Mouse (Mus musculus) kidney, embryonic 16.5 days (tissue): Measurements from ENCODE around the gene 6030458C11Rik. TPM values are rescaled to one million over a fixed set of nuclear protein-coding genes. Genes with fewer than 3 reads are reported as not detected.

Source experiments
- ATAC-seq: fragments of 200-750 bp; cut with Nextera tagmentation; 2 replicates; pipeline ENCODE4 v1.8.0; 2017; ENCODE audit warnings: moderate TSS enrichment; ENCODE audit not compliant: low FRiP score, low TSS enrichment
- H3K27ac ChIP-seq: fragments of 300-500 bp; sonication (generic); 2 replicates; pipeline ENCODE4 v1.5.1; 2014; ENCODE audit warnings: low read length
- H3K27me3 ChIP-seq: fragments of 300-500 bp; sonication (generic); 2 replicates; pipeline ENCODE4 v1.6.1; 2014; ENCODE audit warnings: low read length, control low read depth, mixed read lengths; ENCODE audit not compliant: insufficient read depth
- H3K36me3 ChIP-seq: fragments of 300-500 bp; sonication (generic); 2 replicates; pipeline ENCODE4 v1.6.1; 2014; ENCODE audit warnings: low read length, control low read depth, mixed read lengths; ENCODE audit not compliant: insufficient read depth
- H3K4me1 ChIP-seq: fragments of 300-500 bp; sonication (generic); 2 replicates; pipeline ENCODE4 v1.6.1; 2014; ENCODE audit warnings: low read length, control low read depth, mixed read lengths; ENCODE audit not compliant: insufficient read depth
- H3K4me2 ChIP-seq: fragments of 300-500 bp; sonication (generic); replicated peaks from 2 replicates; pipeline ENCODE4 v1.6.1; 2014; ENCODE audit warnings: low read depth, low read length
- H3K4me3 ChIP-seq: fragments of 300-500 bp; sonication (generic); 2 replicates; pipeline ENCODE4 v1.5.1; 2014; ENCODE audit warnings: mild to moderate bottlenecking, low read length
- H3K9ac ChIP-seq: fragments of 300-500 bp; sonication (generic); replicated peaks from 2 replicates; pipeline ENCODE4 v1.6.1; 2014; ENCODE audit warnings: low read length
- H3K9me3 ChIP-seq: fragments of 300-500 bp; sonication (generic); 2 replicates; pipeline ENCODE4 v1.6.1; 2016; ENCODE audit warnings: low read length, control low read depth
- WGBS: fragments of 180-500 bp; shearing (Covaris S2); extraction: QIAGEN DNeasy Blood & Tissue Kit; methylation state at CpG from one replicate; pipeline ENCODE4 v1.1.7; 2014; 5-methylcytosine and 5-hydroxymethylcytosine counted together
- polyA plus RNA-seq: library from polyadenylated mRNA; unstranded; fragments of >200 nt; fragmentation: Nextera tagmentation; extraction: Ambion mirVana; gene quantifications from 2 replicates; pipeline ENCODE4 v1.2.1, GENCODE M21; 2015

Gene 6030458C11Rik
- polyA plus RNA-seq, 1 experiment from 2014 or later, result 29.1 TPM

DNA sequence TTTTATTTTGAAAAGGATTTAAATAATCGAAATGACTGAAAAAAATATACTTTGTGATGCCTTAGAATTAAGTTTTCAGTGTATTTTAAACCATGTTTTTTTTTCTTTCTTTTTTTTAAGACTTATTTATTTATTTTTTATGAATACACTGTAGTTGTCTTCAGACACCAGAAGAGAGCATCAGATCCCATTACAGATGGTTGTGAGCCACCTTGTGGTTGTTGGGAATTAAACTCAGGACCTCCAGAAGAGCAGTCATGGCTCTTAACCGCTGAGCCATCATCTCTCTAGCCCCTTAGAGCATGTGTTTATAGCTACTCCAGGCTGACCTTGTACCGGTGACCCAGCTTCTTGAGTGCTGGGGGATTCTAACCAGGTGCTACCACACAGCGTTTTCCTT lies 24.9 kb upstream of the 6030458C11Rik start:
- Histone ChIP-seq H3K9ac (no peak overlapping the region), H3K4me1 (no peaks in the 10 kb centered on the region), H3K27ac (no peak overlapping the region), H3K27me3 (no peaks in the 10 kb centered on the region), H3K4me2 (no peak overlapping the region), H3K4me3 (no peak overlapping the region), H3K36me3 (peaks cover 71% of the 10 kb centered on the region), H3K9me3 (no peaks in the 10 kb centered on the region)
- WGBS, result 80% methylated on average over 4 of the region's 4 CpGs
- ATAC-seq, result no peak

DNA sequence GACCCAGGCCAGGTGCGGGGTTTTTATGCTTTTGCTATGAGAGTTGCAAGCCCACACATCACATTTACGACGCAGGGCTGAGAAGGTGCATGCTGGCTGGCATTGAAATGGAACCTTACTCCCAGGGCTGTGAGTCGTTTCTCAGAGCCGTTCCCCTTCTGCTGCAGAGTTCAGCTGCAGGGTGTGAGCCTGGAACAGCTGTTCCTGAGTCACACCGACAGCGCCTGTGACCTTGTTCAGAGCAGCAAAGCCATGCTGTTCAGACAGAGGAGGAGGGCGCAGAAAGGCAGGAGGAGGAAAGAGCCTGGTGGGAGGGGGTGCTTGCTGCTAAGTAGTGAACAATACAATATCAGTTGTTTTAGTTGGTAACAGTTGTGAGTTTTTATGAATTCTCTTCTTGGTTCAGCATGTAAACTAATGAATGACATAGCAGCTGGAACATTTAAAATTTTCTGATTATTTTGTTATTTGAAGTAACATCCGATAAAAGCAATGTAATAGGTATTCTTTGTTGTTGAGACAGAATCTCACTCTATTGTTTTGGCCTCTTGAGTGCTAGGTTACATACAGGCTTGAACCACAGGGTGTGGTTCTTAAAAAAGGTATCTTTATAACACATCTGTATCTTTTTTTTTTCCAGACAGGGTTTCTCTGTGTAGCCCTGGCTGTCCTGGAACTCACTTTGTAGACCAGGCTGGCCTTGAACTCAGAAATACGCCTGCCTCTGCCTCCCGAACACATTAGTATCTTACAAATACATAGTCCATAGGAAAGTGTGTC lies 23.9 kb upstream of the 6030458C11Rik start:
- H3K9ac ChIP-seq, result no peak overlapping the region
- H3K9me3 ChIP-seq, result no peaks in the 10 kb centered on the region
- H3K27ac ChIP-seq, result no peak overlapping the region
- H3K36me3 ChIP-seq, result peaks cover 70% of the 10 kb centered on the region
- ATAC-seq, result 0 out of 2 replicates have a peak, but pooled peaks have one; percentile 42
- no peaks in the 10 kb centered on the region for H3K27me3 ChIP-seq
- no peak overlapping the region for H3K4me3 ChIP-seq
- H3K4me2 ChIP-seq, result no peak overlapping the region
- no peaks in the 10 kb centered on the region for H3K4me1 ChIP-seq
- 62% methylated on average over 11 of the region's 11 CpGs for WGBS

DNA sequence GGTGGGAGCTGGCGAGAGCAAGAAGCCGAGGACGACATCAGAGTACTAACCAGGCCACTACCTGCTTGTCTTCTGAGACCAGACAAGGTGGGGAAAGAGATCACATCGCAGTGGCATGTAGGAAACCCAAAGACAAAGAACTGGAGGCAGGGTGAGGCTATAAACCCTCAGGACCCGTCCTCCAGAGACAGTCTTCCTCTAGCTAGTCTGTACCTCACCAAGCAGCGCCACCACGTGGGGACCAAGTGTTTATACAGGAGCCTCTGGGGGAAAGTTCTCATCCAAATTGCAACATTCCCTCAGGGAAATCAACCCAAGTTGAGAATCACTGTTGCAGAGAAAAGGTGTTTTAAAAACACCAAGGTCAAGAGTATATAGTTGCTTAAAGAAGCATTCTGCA lies 18.4 kb upstream of the 6030458C11Rik start:
- ATAC-seq, result no peak
- peaks cover 79% of the 10 kb centered on the region for H3K36me3 ChIP-seq
- WGBS, result 83% methylated on average over 7 of the region's 7 CpGs
- H3K27ac ChIP-seq, result no peak overlapping the region
- H3K9me3 ChIP-seq, result no peaks in the 10 kb centered on the region
- no peak overlapping the region for H3K9ac ChIP-seq
- no peak overlapping the region for H3K4me3 ChIP-seq
- H3K4me2 ChIP-seq, result no peak overlapping the region
- H3K27me3 ChIP-seq, result no peaks in the 10 kb centered on the region
- no peaks in the 10 kb centered on the region for H3K4me1 ChIP-seq

- Histone ChIP-seq H3K4me1 (no peaks in the 10 kb centered on the region), H3K9me3 (no peaks in the 10 kb centered on the region), H3K36me3 (peaks cover 78% of the 10 kb centered on the region), H3K27ac (no peak overlapping the region), H3K27me3 (no peaks in the 10 kb centered on the region), H3K4me2 (no peak overlapping the region), H3K9ac (no peak overlapping the region), H3K4me3 (no peak overlapping the region)
- ATAC-seq, result no peak
- 90% methylated on average over 11 of the region's 11 CpGs for WGBS
These were observed 16.3 kb upstream of the 6030458C11Rik start for GRCm38 (mm10) chr15:12840737-12841136.

DNA sequence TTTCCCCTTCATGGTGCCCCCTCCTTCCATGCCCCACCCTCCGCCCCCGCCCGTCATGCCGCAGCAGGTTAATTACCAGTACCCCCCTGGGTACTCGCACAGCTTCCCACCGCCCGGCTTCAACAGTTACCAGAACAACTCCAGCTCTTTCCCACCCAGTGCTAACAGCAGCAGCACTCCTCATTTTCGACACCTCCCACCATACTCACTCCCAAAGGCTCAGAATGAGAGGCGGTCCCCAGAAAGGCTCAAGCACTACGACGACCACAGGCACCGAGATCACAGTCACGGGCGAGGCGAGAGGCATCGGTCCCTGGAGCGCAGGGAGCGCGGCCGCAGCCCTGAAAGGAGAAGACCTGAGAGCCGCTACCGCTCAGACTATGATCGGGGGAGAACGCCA lies 9.8 kb upstream of the 6030458C11Rik start:
- Histone ChIP-seq H3K9ac (no peak overlapping the region), H3K27me3 (no peaks in the 10 kb centered on the region)

GRCm38 (mm10) chr15:12833385-12833784 lies 8.9 kb upstream of the 6030458C11Rik start:
- Histone ChIP-seq H3K4me3 (no peak overlapping the region), H3K9me3 (no peaks in the 10 kb centered on the region), H3K27ac (no peak overlapping the region), H3K27me3 (no peaks in the 10 kb centered on the region), H3K9ac (no peak overlapping the region), H3K36me3 (peaks cover 62% of the 10 kb centered on the region), H3K4me1 (no peaks in the 10 kb centered on the region), H3K4me2 (no peak overlapping the region)
- no peak for ATAC-seq
- 98% methylated on average over 31 of the region's 31 CpGs for whole genome bisulfite sequencing

More for the DNA sequence above, 9.8 kb upstream of the 6030458C11Rik start:
- peaks cover 58% of the 10 kb centered on the region for H3K36me3 ChIP-seq
- WGBS, result 93% methylated on average over 24 of the region's 24 CpGs
- no peak overlapping the region for H3K4me2 ChIP-seq
- H3K27ac ChIP-seq, result no peak overlapping the region
- no peak overlapping the region for H3K4me3 ChIP-seq
- H3K4me1 ChIP-seq, result no peaks in the 10 kb centered on the region
- no peak for ATAC-seq
- no peaks in the 10 kb centered on the region for H3K9me3 ChIP-seq

- Histone ChIP-seq H3K36me3 (peaks cover 62% of the 10 kb centered on the region), H3K27ac (no peak overlapping the region), H3K9ac (no peak overlapping the region), H3K4me3 (no peak overlapping the region), H3K4me1 (no peaks in the 10 kb centered on the region), H3K9me3 (no peaks in the 10 kb centered on the region), H3K4me2 (no peak overlapping the region), H3K27me3 (no peaks in the 10 kb centered on the region)
- 97% methylated on average over 4 of the region's 4 CpGs for WGBS
- ATAC-seq, result no peak
These were observed 8.2 kb upstream of the 6030458C11Rik start for GRCm38 (mm10) chr15:12832599-12832998.

GRCm38 (mm10) chr15:12829878-12830277 lies 5.4 kb upstream of the 6030458C11Rik start:
- no peaks in the 10 kb centered on the region for H3K9me3 ChIP-seq
- H3K4me1 ChIP-seq, result peaks cover 12% of the 10 kb centered on the region
- no peak overlapping the region for H3K4me3 ChIP-seq
- ATAC-seq, result no peak
- peaks cover 49% of the 10 kb centered on the region for H3K36me3 ChIP-seq
- H3K27ac ChIP-seq, result no peak overlapping the region
- no peaks in the 10 kb centered on the region for H3K27me3 ChIP-seq
- no peak overlapping the region for H3K4me2 ChIP-seq
- H3K9ac ChIP-seq, result no peak overlapping the region
- 91% methylated on average over 3 of the region's 3 CpGs for WGBS

DNA sequence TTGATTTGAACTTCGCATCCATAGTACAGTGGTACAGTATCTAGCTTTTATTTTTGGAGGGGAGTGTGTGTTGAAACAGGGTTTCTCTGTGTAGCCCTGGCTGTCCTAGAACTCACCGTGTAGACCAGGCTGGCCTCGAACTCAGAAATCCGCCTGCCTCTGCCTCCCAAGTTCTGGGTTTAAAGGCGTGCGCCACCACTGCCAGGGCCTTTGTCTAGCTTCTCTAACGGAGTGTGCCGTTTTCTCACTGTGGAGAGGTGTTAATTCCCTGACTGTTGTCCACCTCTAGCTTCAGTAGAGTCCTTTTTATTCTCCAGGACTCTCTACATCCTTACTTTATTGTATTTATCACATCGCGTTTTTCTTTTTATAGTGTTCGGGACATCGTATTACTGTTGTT lies 959 bp upstream of the 6030458C11Rik start:
- peak overlapping the region; percentile 82 for H3K4me2 ChIP-seq
- H3K4me3 ChIP-seq, result peak overlapping the region; percentile 96
- no peak for ATAC-seq
- no peak overlapping the region for H3K27ac ChIP-seq
- peaks cover 38% of the 10 kb centered on the region for H3K36me3 ChIP-seq
- no peaks in the 10 kb centered on the region for H3K9me3 ChIP-seq
- H3K9ac ChIP-seq, result peak overlapping the region; percentile 81
- H3K27me3 ChIP-seq, result no peaks in the 10 kb centered on the region
- H3K4me1 ChIP-seq, result peaks cover 24% of the 10 kb centered on the region
- 49% methylated on average over 12 of the region's 12 CpGs for WGBS

- Histone ChIP-seq H3K9me3 (no peaks in the 10 kb centered on the region), H3K4me2 (peak overlapping the region; percentile 82), H3K27ac (peak overlapping the region; percentile 59), H3K9ac (peak overlapping the region; percentile 81), H3K4me3 (peak overlapping the region; percentile 96), H3K27me3 (no peaks in the 10 kb centered on the region), H3K36me3 (peaks cover 40% of the 10 kb centered on the region), H3K4me1 (peaks cover 24% of the 10 kb centered on the region)
- under 1% methylated on average over 31 of the region's 31 CpGs for WGBS
- peak; percentile 21; the same call in 1 of the 2 replicates for ATAC-seq
These were observed 516 bp upstream of the 6030458C11Rik start for GRCm38 (mm10) chr15:12824965-12825364.
